Mouse (Mus musculus) midbrain, postnatal 0 days (tissue): ENCODE measurements around the gene Nrip3. TPM values are rescaled to one million over a fixed set of nuclear protein-coding genes. Genes with fewer than 3 reads are reported as not detected.

Experiments used
- ATAC-seq: fragments of 200-750 bp; cut with Nextera tagmentation; 2 replicates; pipeline ENCODE4 v1.8.0; 2017; ENCODE audit warnings: moderate number of reproducible peaks, mild to moderate bottlenecking, moderate TSS enrichment, moderate library complexity; ENCODE audit not compliant: low FRiP score
- DNase-seq: peaks from one replicate; pipeline ENCODE4 v3.0.0-alpha.2; 2015; ENCODE audit warnings: low spot score
- H3K27ac ChIP-seq: fragments of 300-500 bp; sonication (generic); 2 replicates; pipeline ENCODE4 v1.5.1; 2014; ENCODE audit warnings: low read depth, mild to moderate bottlenecking, low read length, mixed read lengths
- H3K27me3 ChIP-seq: fragments of 300-500 bp; sonication (generic); 2 replicates; pipeline ENCODE4 v1.6.1; 2014; ENCODE audit warnings: low read length, control low read depth, mixed read lengths; ENCODE audit not compliant: insufficient read depth
- H3K36me3 ChIP-seq: fragments of 300-500 bp; sonication (generic); 2 replicates; pipeline ENCODE4 v1.6.1; 2014; ENCODE audit warnings: low read length, control low read depth, mixed read lengths; ENCODE audit not compliant: insufficient read depth
- H3K4me1 ChIP-seq: fragments of 300-500 bp; sonication (generic); 2 replicates; pipeline ENCODE4 v1.6.1; 2014; ENCODE audit warnings: mild to moderate bottlenecking, control low read depth, antibody characterized with exemption, low read length, mixed read lengths; ENCODE audit not compliant: insufficient read depth
- H3K4me2 ChIP-seq: fragments of 300-500 bp; sonication (generic); 2 replicates; pipeline ENCODE4 v1.6.1; 2014; ENCODE audit warnings: low read depth, mild to moderate bottlenecking, low read length, mixed read lengths; ENCODE audit not compliant: poor library complexity, severe bottlenecking
- H3K4me3 ChIP-seq: fragments of 300-500 bp; sonication (generic); 2 replicates; pipeline ENCODE4 v1.5.1; 2014; ENCODE audit warnings: low read depth, mild to moderate bottlenecking, low read length, moderate library complexity
- H3K9ac ChIP-seq: fragments of 300-500 bp; sonication (generic); replicated peaks from 2 replicates; pipeline ENCODE4 v1.6.1; 2014; ENCODE audit warnings: mild to moderate bottlenecking, low read length, moderate library complexity, mixed read lengths; ENCODE audit not compliant: poor library complexity, severe bottlenecking
- H3K9me3 ChIP-seq: fragments of 300-500 bp; sonication (generic); 2 replicates; pipeline ENCODE4 v1.6.1; 2016; ENCODE audit warnings: low read length, control low read depth
- CTCF ChIP-seq: IDR thresholded peaks from 2 replicates; pipeline ENCODE4 v1.5.1; 2016; ENCODE audit warnings: antibody characterized with exemption, mild to moderate bottlenecking
- WGBS: fragments of 180-500 bp; shearing (Covaris S2); extraction: QIAGEN DNeasy Blood & Tissue Kit; methylation state at CpG from one replicate; pipeline ENCODE4 v1.1.7; 2014; 5-methylcytosine and 5-hydroxymethylcytosine counted together
- polyA plus RNA-seq: library from polyadenylated mRNA; unstranded; fragments of >200 nt; fragmentation: Nextera tagmentation; extraction: Ambion mirVana; gene quantifications from 2 replicates; pipeline ENCODE4 v1.2.1, GENCODE M21; 2015
- total RNA-seq: library from RNA; depleted of rRNA; stranded (reverse); fragments of >200 nt; gene quantifications from 2 replicates; pipeline ENCODE4 v1.2.3, GENCODE M21; 2014

Gene Nrip3
- total and polyA plus RNA-seq, 2 experiments from 2014 or later, result 21.7 to 38.5 TPM

GRCm38 (mm10) chr7:109799168-109799567, 17.3 kb upstream of the Nrip3 start:
- DNase-seq, result peak; percentile 34
- WGBS, result 74% methylated on average over 11 of the region's 11 CpGs
- Histone ChIP-seq H3K4me3 (no peak overlapping the region), H3K27me3 (no peaks in the 10 kb centered on the region), H3K27ac (no peak overlapping the region), H3K36me3 (no peaks in the 10 kb centered on the region), H3K9ac (no peak overlapping the region), H3K9me3 (no peaks in the 10 kb centered on the region), H3K4me1 (no peaks in the 10 kb centered on the region), H3K4me2 (no peak overlapping the region)
- no peak for TF ChIP-seq CTCF
- no peak for ATAC-seq

- no peak overlapping the region for H3K9ac ChIP-seq
- no peaks in the 10 kb centered on the region for H3K36me3 ChIP-seq
- DNase-seq (no peak), ATAC-seq (no peak)
- H3K27me3 ChIP-seq, result no peaks in the 10 kb centered on the region
- H3K4me2 ChIP-seq, result no peak overlapping the region
- no peak for TF ChIP-seq CTCF
- WGBS, result 79% methylated on average over 5 of the region's 5 CpGs
- H3K9me3 ChIP-seq, result no peaks in the 10 kb centered on the region
- no peaks in the 10 kb centered on the region for H3K4me1 ChIP-seq
- H3K4me3 ChIP-seq, result no peak overlapping the region
- H3K27ac ChIP-seq, result no peak overlapping the region
Observed at GRCm38 (mm10) chr7:109795564-109795963, 13.7 kb upstream of the Nrip3 start.

GRCm38 (mm10) chr7:109794556-109794955, 12.7 kb upstream of the Nrip3 start:
- Histone ChIP-seq H3K4me2 (no peak overlapping the region), H3K4me1 (no peaks in the 10 kb centered on the region), H3K27ac (no peak overlapping the region), H3K9ac (no peak overlapping the region), H3K9me3 (no peaks in the 10 kb centered on the region), H3K4me3 (no peak overlapping the region), H3K27me3 (no peaks in the 10 kb centered on the region), H3K36me3 (no peaks in the 10 kb centered on the region)
- 72% methylated on average over 2 of the region's 2 CpGs for WGBS
- no peak for TF ChIP-seq CTCF
- ATAC-seq, result no peak
- no peak for DNase-seq

GRCm38 (mm10) chr7:109792759-109793158, 10.9 kb upstream of the Nrip3 start:
- Histone ChIP-seq H3K4me1 (no peaks in the 10 kb centered on the region), H3K4me3 (no peak overlapping the region), H3K9me3 (no peaks in the 10 kb centered on the region), H3K4me2 (no peak overlapping the region), H3K27me3 (no peaks in the 10 kb centered on the region), H3K36me3 (no peaks in the 10 kb centered on the region), H3K9ac (no peak overlapping the region), H3K27ac (no peak overlapping the region)
- ATAC-seq (no peak; the same call in 1 of the 2 replicates), DNase-seq (peak; percentile 80)
- peak; percentile 76 for TF ChIP-seq CTCF
- 79% methylated on average over 2 of the region's 2 CpGs for WGBS

GRCm38 (mm10) chr7:109790818-109791217, 9.0 kb upstream of the Nrip3 start:
- H3K36me3 ChIP-seq, result no peaks in the 10 kb centered on the region
- no peaks in the 10 kb centered on the region for H3K4me1 ChIP-seq
- H3K9ac ChIP-seq, result no peak overlapping the region
- WGBS, result 68% methylated on average over 3 of the region's 3 CpGs
- no peak overlapping the region for H3K4me2 ChIP-seq
- no peak overlapping the region for H3K27ac ChIP-seq
- ATAC-seq (no peak), DNase-seq (no peak)
- TF ChIP-seq CTCF, result no peak
- no peak overlapping the region for H3K4me3 ChIP-seq
- H3K9me3 ChIP-seq, result no peaks in the 10 kb centered on the region
- H3K27me3 ChIP-seq, result no peaks in the 10 kb centered on the region

GRCm38 (mm10) chr7:109787860-109788259, 6.0 kb upstream of the Nrip3 start:
- H3K9ac ChIP-seq, result no peak overlapping the region
- H3K27ac ChIP-seq, result no peak overlapping the region
- no peak overlapping the region for H3K4me3 ChIP-seq
- ATAC-seq (no peak), DNase-seq (no peak)
- 93% methylated on average over 2 of the region's 2 CpGs for WGBS
- H3K27me3 ChIP-seq, result no peaks in the 10 kb centered on the region
- H3K36me3 ChIP-seq, result no peaks in the 10 kb centered on the region
- no peak overlapping the region for H3K4me2 ChIP-seq
- H3K4me1 ChIP-seq, result no peaks in the 10 kb centered on the region
- H3K9me3 ChIP-seq, result no peaks in the 10 kb centered on the region
- TF ChIP-seq CTCF, result no peak
